Mouse (Mus musculus) neural tube, embryonic 11.5 days (tissue): Measurements from ENCODE around the gene Col24a1. TPM values are rescaled to one million over a fixed set of nuclear protein-coding genes. Genes with fewer than 3 reads are reported as not detected.

ENCODE experiments used
- ATAC-seq: fragments of 200-750 bp; cut with Nextera tagmentation; 2 replicates; pipeline ENCODE4 v1.8.0; 2017; ENCODE audit warnings: moderate number of reproducible peaks, mild to moderate bottlenecking, moderate TSS enrichment, moderate library complexity; ENCODE audit not compliant: insufficient read depth, low FRiP score, low TSS enrichment
- DNase-seq: peaks from one replicate; pipeline ENCODE4 v3.0.0-alpha.2; 2015; ENCODE audit warnings: low spot score
- H3K27ac ChIP-seq: fragments of 300-500 bp; sonication (generic); 2 replicates; pipeline ENCODE4 v1.5.1; 2014; ENCODE audit warnings: low read depth, mild to moderate bottlenecking, low read length
- H3K27me3 ChIP-seq: fragments of 300-500 bp; sonication (generic); 2 replicates; pipeline ENCODE4 v1.6.1; 2014; ENCODE audit warnings: mild to moderate bottlenecking, low read length, mixed read lengths; ENCODE audit not compliant: control insufficient read depth, insufficient read depth
- H3K36me3 ChIP-seq: fragments of 300-500 bp; sonication (generic); 2 replicates; pipeline ENCODE4 v1.6.1; 2014; ENCODE audit warnings: mild to moderate bottlenecking, low read length, moderate library complexity, mixed read lengths; ENCODE audit not compliant: control insufficient read depth, insufficient read depth
- H3K4me1 ChIP-seq: fragments of 300-500 bp; sonication (generic); 2 replicates; pipeline ENCODE4 v1.6.1; 2014; ENCODE audit warnings: low read length, mixed read lengths; ENCODE audit not compliant: control insufficient read depth, insufficient read depth
- H3K4me2 ChIP-seq: fragments of 300-500 bp; sonication (generic); 2 replicates; pipeline ENCODE4 v1.6.1; 2014; ENCODE audit warnings: low read depth, mild to moderate bottlenecking, moderate library complexity
- H3K4me3 ChIP-seq: fragments of 300-500 bp; sonication (generic); 2 replicates; pipeline ENCODE4 v1.5.1; 2014; ENCODE audit warnings: low read depth, low read length
- H3K9ac ChIP-seq: fragments of 300-500 bp; sonication (generic); 2 replicates; pipeline ENCODE4 v1.6.1; 2014; ENCODE audit warnings: mild to moderate bottlenecking, low read length
- H3K9me3 ChIP-seq: fragments of 300-500 bp; sonication (generic); 2 replicates; pipeline ENCODE4 v1.6.1; 2016; ENCODE audit warnings: low read length; ENCODE audit not compliant: control insufficient read depth
- WGBS: fragments of 180-500 bp; shearing (Covaris S2); extraction: QIAGEN DNeasy Blood & Tissue Kit; methylation state at CpG from one replicate; pipeline ENCODE4 v1.1.7; 2014; 5-methylcytosine and 5-hydroxymethylcytosine counted together
- polyA plus RNA-seq: library from polyadenylated mRNA; unstranded; fragments of >200 nt; fragmentation: Nextera tagmentation; extraction: Ambion mirVana; gene quantifications from 2 replicates; pipeline ENCODE4 v1.2.1, GENCODE M21; 2014

Gene Col24a1
- 0.80 and 0.92 TPM in 2 replicates for polyA plus RNA-seq

GRCm38 (mm10) chr3:145292337-145293134 is at the start of gene Col24a1:
Gene Col24a1, plus strand, starts transcription at chr3:145292472.
- under 1% methylated on average over 22 of the region's 22 CpGs for WGBS
- Histone ChIP-seq H3K9ac (peak within 1 kb of the TSS; percentile 46), H3K9me3 (no peaks in the 10 kb centered on the region), H3K27ac (no peak within 1 kb of the TSS), H3K36me3 (no peaks in the 10 kb centered on the region), H3K4me2 (peak within 1 kb of the TSS; percentile 84), H3K4me3 (peak within 1 kb of the TSS; percentile 29), H3K4me1 (peaks cover 6% of the 10 kb centered on the region), H3K27me3 (no peaks in the 10 kb centered on the region)
- ATAC-seq (peak; percentile 66), DNase-seq (peak; percentile 61)

DNA sequence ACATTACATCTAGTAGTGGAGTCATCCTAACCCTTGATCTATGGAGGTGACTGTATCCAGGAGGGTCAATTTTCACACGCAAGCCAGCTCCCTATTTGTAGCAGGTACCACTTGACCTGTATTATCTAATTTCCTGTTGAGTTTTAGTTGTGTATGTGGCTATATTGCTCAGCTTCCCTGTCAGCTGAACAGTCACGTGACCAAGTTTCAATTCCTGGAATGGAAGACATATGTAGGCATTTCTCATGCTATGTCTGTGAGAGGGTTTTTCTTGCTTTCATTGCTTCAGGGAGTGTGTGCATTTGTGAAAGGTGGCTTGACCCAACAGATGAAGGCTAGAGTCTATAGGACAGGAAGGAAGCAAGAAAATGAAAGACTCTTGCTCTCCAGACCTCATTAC is 44.2 kb upstream of the Col24a1 start:
- Histone ChIP-seq H3K9me3 (no peaks in the 10 kb centered on the region), H3K4me2 (no peak overlapping the region), H3K27me3 (no peaks in the 10 kb centered on the region), H3K9ac (no peak overlapping the region), H3K4me3 (no peak overlapping the region), H3K27ac (no peak overlapping the region), H3K36me3 (no peaks in the 10 kb centered on the region), H3K4me1 (no peaks in the 10 kb centered on the region)
- DNase-seq (no peak), ATAC-seq (no peak)
- WGBS = 93% methylated on average over 2 of the region's 2 CpGs

- DNase-seq (no peak), ATAC-seq (no peak)
- Histone ChIP-seq H3K9ac (no peak overlapping the region), H3K4me1 (no peaks in the 10 kb centered on the region), H3K36me3 (no peaks in the 10 kb centered on the region), H3K27ac (no peak overlapping the region), H3K4me2 (no peak overlapping the region), H3K9me3 (no peaks in the 10 kb centered on the region), H3K4me3 (no peak overlapping the region), H3K27me3 (no peaks in the 10 kb centered on the region)
- 85% methylated on average over 5 of the region's 5 CpGs for WGBS
Observed at GRCm38 (mm10) chr3:145253066-145253465, 39.2 kb upstream of the Col24a1 start.

DNA sequence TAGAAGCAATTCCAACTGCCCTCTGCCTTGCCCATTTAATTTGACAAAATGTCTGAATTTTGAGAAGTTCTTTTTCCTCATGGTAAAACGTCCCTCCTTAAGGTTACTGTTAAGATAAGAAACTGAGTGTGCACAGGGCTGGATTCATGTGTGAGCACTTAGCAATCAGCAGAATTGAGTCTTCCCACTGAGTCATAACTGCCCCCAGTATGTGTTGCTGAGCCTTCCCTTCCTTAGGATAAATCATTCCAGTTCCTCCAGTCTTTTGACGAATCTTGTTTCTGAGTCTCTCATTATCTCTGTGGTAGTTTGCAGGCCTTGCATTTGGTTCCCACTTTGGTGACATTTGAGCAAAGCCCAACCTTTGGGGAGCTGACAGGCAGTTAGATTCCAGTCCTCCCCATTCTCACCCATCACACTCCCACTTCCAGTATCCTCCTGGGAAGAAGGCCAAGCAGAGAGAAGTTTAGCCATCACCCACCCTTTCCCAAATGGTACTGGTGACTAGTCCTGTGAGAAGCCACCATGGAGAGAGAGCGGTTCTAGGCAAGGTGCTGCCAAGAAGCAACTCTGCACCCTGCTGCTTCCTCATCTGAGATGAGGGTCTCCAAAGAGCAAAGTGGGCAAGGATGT is 37.4 kb upstream of the Col24a1 start:
- H3K9ac ChIP-seq = no peak overlapping the region
- no peak for ATAC-seq
- H3K4me1 ChIP-seq = no peaks in the 10 kb centered on the region
- WGBS = 82% methylated on average over 3 of the region's 3 CpGs
- H3K4me3 ChIP-seq = no peak overlapping the region
- no peak overlapping the region for H3K27ac ChIP-seq
- no peak overlapping the region for H3K4me2 ChIP-seq
- H3K9me3 ChIP-seq = no peaks in the 10 kb centered on the region
- DNase-seq = no peak
- no peaks in the 10 kb centered on the region for H3K27me3 ChIP-seq
- H3K36me3 ChIP-seq = no peaks in the 10 kb centered on the region

- no peak overlapping the region for H3K27ac ChIP-seq
- H3K9me3 ChIP-seq = no peaks in the 10 kb centered on the region
- no peaks in the 10 kb centered on the region for H3K36me3 ChIP-seq
- no peak overlapping the region for H3K4me2 ChIP-seq
- no peak overlapping the region for H3K9ac ChIP-seq
- 86% methylated on average over 7 of the region's 7 CpGs for WGBS
- no peaks in the 10 kb centered on the region for H3K4me1 ChIP-seq
- DNase-seq (no peak), ATAC-seq (no peak)
- no peak overlapping the region for H3K4me3 ChIP-seq
- H3K27me3 ChIP-seq = no peaks in the 10 kb centered on the region
Observed at GRCm38 (mm10) chr3:145256647-145257046, 35.6 kb upstream of the Col24a1 start.

DNA sequence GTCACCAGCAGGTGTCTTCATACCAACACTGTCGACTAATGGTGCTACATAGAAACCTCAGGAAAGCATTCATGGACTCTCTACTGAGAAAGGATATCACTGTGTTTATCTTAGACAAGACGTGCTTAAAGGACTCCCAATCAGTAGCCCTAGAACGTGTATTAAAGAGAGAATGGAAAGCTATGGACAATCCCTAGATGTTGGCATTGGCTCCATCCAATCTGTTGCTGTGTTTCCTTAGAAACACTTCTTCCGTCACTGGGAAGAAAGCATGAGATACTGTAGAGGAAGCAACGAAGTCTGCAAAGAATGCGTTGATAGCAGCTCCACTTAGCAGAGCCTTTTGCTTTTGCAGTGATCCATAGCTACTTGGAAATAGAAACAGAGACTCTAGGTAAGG is 32.6 kb upstream of the Col24a1 start:
- Histone ChIP-seq H3K4me3 (no peak overlapping the region), H3K4me1 (no peaks in the 10 kb centered on the region), H3K27ac (no peak overlapping the region), H3K36me3 (no peaks in the 10 kb centered on the region), H3K4me2 (no peak overlapping the region), H3K9ac (no peak overlapping the region), H3K9me3 (no peaks in the 10 kb centered on the region), H3K27me3 (no peaks in the 10 kb centered on the region)
- DNase-seq (no peak), ATAC-seq (no peak)
- WGBS = 88% methylated on average over 6 of the region's 6 CpGs

GRCm38 (mm10) chr3:145263131-145263530 is 29.1 kb upstream of the Col24a1 start:
- ATAC-seq (no peak), DNase-seq (no peak)
- Histone ChIP-seq H3K4me3 (no peak overlapping the region), H3K9ac (no peak overlapping the region), H3K36me3 (no peaks in the 10 kb centered on the region), H3K27me3 (no peaks in the 10 kb centered on the region), H3K4me2 (no peak overlapping the region), H3K27ac (no peak overlapping the region), H3K4me1 (no peaks in the 10 kb centered on the region), H3K9me3 (no peaks in the 10 kb centered on the region)
- WGBS = 74% methylated on average over 4 of the region's 4 CpGs

DNA sequence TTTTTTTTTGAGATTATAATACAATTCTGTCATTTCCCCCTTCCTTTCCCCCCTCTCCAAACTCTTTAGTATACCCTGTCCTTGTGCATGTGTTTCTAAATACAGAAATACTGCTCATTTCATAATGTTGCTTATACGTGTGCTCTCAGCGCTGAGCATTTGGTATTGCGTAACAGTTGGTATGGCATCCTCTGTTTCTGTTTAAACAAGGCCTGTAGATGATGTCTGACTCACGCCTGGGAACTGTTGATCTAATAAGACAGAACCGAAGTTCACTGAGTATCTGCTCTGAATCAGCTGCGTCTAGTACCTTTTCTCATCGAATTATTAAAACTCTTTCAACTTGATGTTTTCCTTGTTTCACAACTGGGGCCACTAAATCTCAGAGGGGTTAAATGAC is 24.2 kb upstream of the Col24a1 start:
- Histone ChIP-seq H3K4me3 (no peak overlapping the region), H3K9me3 (no peaks in the 10 kb centered on the region), H3K36me3 (no peaks in the 10 kb centered on the region), H3K4me2 (no peak overlapping the region), H3K27me3 (no peaks in the 10 kb centered on the region), H3K9ac (no peak overlapping the region), H3K4me1 (no peaks in the 10 kb centered on the region), H3K27ac (no peak overlapping the region)
- no peak for ATAC-seq
- DNase-seq = no peak
- WGBS = 90% methylated on average over 7 of the region's 7 CpGs

DNA sequence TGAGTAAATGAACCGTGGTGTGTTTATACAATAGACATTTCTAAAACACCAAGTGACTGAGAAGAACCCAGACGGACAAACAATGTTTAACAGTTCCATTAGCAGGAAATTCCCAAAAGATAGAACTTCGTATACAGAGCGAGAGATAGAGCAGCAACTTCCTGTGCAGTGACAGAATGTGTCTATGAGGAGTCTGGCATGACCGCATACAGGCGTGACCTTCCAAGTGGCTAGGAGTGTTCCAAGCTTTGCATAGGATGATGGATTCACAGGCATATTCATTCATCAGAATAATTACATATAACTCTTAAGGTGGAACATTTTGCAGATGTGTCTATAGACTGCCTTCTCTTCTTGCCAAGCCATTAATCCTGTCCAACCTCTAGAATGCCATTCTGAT is 18.1 kb upstream of the Col24a1 start:
- DNase-seq (no peak), ATAC-seq (no peak)
- no peak overlapping the region for H3K9ac ChIP-seq
- no peaks in the 10 kb centered on the region for H3K4me1 ChIP-seq
- no peaks in the 10 kb centered on the region for H3K36me3 ChIP-seq
- no peaks in the 10 kb centered on the region for H3K27me3 ChIP-seq
- no peak overlapping the region for H3K4me2 ChIP-seq
- H3K27ac ChIP-seq = no peak overlapping the region
- H3K9me3 ChIP-seq = no peaks in the 10 kb centered on the region
- 91% methylated on average over 6 of the region's 6 CpGs for WGBS
- H3K4me3 ChIP-seq = no peak overlapping the region
